Mouse (Mus musculus): ENCODE data around the gene Igf2r. TPM values are rescaled to one million over a fixed set of nuclear protein-coding genes. Genes with fewer than 3 reads are reported as not detected.

The Igf2r gene
- total RNA-seq (2014; fragmentation: Nextera tagmentation) (69.9 and 74.3 TPM in 2 replicates), total RNA-seq (2017) (73.1 and 75.5 TPM in 2 replicates), polyA plus RNA-seq (2012) (15.8 and 20.3 TPM in 2 replicates)

DNA sequence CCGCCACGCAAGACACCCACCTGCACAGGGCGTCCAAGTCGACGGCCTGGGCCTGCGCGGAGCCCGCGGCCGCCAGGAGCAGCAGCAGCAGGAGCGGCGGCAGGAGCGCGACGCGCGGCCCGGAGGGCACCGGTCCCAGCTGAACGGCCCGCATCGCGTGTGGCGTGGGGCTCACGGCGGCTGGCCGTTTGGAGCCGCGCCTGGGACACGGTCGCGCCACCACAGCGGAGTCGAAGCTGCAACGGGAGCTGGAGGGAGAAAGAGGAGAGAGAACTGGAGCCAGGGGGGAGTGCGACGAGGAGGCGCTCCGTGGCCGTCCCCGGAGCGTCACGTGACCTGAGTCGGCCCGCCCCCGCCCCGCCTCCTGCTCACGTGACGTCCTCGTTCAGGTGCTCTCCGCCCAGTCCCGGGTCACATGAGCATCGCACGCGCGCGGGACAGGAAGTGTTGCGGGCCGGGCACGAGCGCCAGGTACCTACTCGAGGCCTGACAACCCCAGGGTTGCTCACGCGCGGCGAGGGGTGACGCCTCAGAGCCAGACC lies at the start of gene Igf2r:
Gene Igf2r (minus strand): TSS at position 285 of the 542 bp plus-strand sequence.
- H3K36me3 ChIP-seq (replicated peaks): peaks cover 79% of the 10 kb centered on the region
- DNase-seq (ENCODE audit: low spot score): peak; percentile 74
- H3K4me3 ChIP-seq (ENCODE audit: low read depth, low read length): peak within 1 kb of the TSS; percentile 85
- peaks cover 17% of the 10 kb centered on the region for H3K9me3 ChIP-seq (replicated peaks)
- no peaks in the 10 kb centered on the region for H3K27me3 ChIP-seq (ENCODE audit: insufficient read depth, low read length)
- TF ChIP-seq TAL1 (conservative IDR thresholded peaks at IDR 0.05; ENCODE audit: low read depth, low read length): no peak
- no peak for TF ChIP-seq GATA1 (IDR thresholded peaks at IDR 0.05; ENCODE audit: borderline replicate concordance, low read length)
- TF ChIP-seq CTCF (IDR thresholded peaks at IDR 0.05; ENCODE audit: low read depth, low read length): no peak
- no peak for TF ChIP-seq POLR2AphosphoS5 (IDR thresholded peaks at IDR 0.05; ENCODE audit: insufficient replicate concordance, low read depth, low read length)
- no peak for TF ChIP-seq GATA2 (IDR thresholded peaks at IDR 0.05; ENCODE audit: borderline replicate concordance, low read depth, low read length)
- peak; percentile 50; the same call in 1 of the 2 replicates for ATAC-seq (ENCODE audit: extremely low read depth, insufficient number of reproducible peaks, low FRiP score, poor library complexity, severe bottlenecking)
- peaks cover 32% of the 10 kb centered on the region for H3K4me1 ChIP-seq (ENCODE audit: insufficient read depth, low read depth, low read length)

- ATAC-seq (ENCODE audit: extremely low read depth, insufficient number of reproducible peaks, low FRiP score, poor library complexity, severe bottlenecking) (peak; percentile 22), DNase-seq (ENCODE audit: low spot score) (no peak)
- H3K27me3 ChIP-seq (ENCODE audit: insufficient read depth, low read length): peaks cover 15% of the 10 kb centered on the region
- peaks cover 13% of the 10 kb centered on the region for H3K4me1 ChIP-seq (ENCODE audit: insufficient read depth, low read depth, low read length)
- H3K9me3 ChIP-seq (replicated peaks): peaks cover 26% of the 10 kb centered on the region
- H3K4me3 ChIP-seq (ENCODE audit: low read depth, low read length): no peak overlapping the region
- TF ChIP-seq POLR2AphosphoS5 (IDR thresholded peaks at IDR 0.05; ENCODE audit: insufficient replicate concordance, low read depth, low read length) (no peak), GATA1 (IDR thresholded peaks at IDR 0.05; ENCODE audit: borderline replicate concordance, low read length) (no peak), GATA2 (IDR thresholded peaks at IDR 0.05; ENCODE audit: borderline replicate concordance, low read depth, low read length) (no peak), TAL1 (conservative IDR thresholded peaks at IDR 0.05; ENCODE audit: low read depth, low read length) (0 out of 2 replicates have a peak, but pooled peaks have one; percentile 16)
- H3K36me3 ChIP-seq (replicated peaks): peaks cover 66% of the 10 kb centered on the region
Measured at GRCm38 (mm10) chr17:12815885-12816284, 46.4 kb upstream of the Igf2r start.

- Histone ChIP-seq H3K36me3 (replicated peaks) (peaks cover 66% of the 10 kb centered on the region), H3K4me1 (ENCODE audit: insufficient read depth, low read depth, low read length) (peaks cover 21% of the 10 kb centered on the region), H3K27me3 (ENCODE audit: insufficient read depth, low read length) (peaks cover 8% of the 10 kb centered on the region), H3K4me3 (ENCODE audit: low read depth, low read length) (no peak overlapping the region), H3K9me3 (replicated peaks) (peaks cover 13% of the 10 kb centered on the region)
- ATAC-seq (ENCODE audit: extremely low read depth, insufficient number of reproducible peaks, low FRiP score, poor library complexity, severe bottlenecking): no peak
- DNase-seq (ENCODE audit: low spot score): no peak
- no peak for TF ChIP-seq GATA1 (IDR thresholded peaks at IDR 0.05; ENCODE audit: borderline replicate concordance, low read length)
- no peak for TF ChIP-seq GATA2 (IDR thresholded peaks at IDR 0.05; ENCODE audit: borderline replicate concordance, low read depth, low read length)
- no peak for TF ChIP-seq TAL1 (conservative IDR thresholded peaks at IDR 0.05; ENCODE audit: low read depth, low read length)
- no peak for TF ChIP-seq CTCF (IDR thresholded peaks at IDR 0.05; ENCODE audit: low read depth, low read length)
- TF ChIP-seq POLR2AphosphoS5 (IDR thresholded peaks at IDR 0.05; ENCODE audit: insufficient replicate concordance, low read depth, low read length): no peak
Measured at GRCm38 (mm10) chr17:12814502-12814901, 45.0 kb upstream of the Igf2r start.

DNA sequence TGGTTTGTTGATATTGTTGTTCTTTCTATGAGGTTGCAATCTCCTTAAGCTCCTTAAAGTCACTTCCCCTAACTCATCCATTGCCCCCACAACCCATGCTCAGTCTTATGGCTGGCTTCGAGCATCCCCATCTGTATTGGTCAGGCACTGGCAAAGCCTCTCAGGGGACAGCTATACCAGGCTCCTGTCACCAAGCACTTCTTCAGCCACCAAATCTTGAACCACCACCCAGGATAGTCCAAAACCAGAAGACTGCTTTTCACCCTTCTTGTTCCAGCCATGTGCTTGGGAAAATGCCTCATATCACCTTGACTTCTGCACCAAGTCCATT lies 41.5 kb upstream of the Igf2r start:
- no peak for TF ChIP-seq GATA2 (IDR thresholded peaks at IDR 0.05; ENCODE audit: borderline replicate concordance, low read depth, low read length)
- TF ChIP-seq GATA1 (IDR thresholded peaks at IDR 0.05; ENCODE audit: borderline replicate concordance, low read length): no peak
- no peak for TF ChIP-seq CTCF (IDR thresholded peaks at IDR 0.05; ENCODE audit: low read depth, low read length)
- TF ChIP-seq POLR2AphosphoS5 (IDR thresholded peaks at IDR 0.05; ENCODE audit: insufficient replicate concordance, low read depth, low read length): no peak
- no peak for TF ChIP-seq TAL1 (conservative IDR thresholded peaks at IDR 0.05; ENCODE audit: low read depth, low read length)
- Histone ChIP-seq H3K4me3 (ENCODE audit: low read depth, low read length) (no peak overlapping the region), H3K4me1 (ENCODE audit: insufficient read depth, low read depth, low read length) (peaks cover 21% of the 10 kb centered on the region), H3K27me3 (ENCODE audit: insufficient read depth, low read length) (no peaks in the 10 kb centered on the region), H3K36me3 (replicated peaks) (peaks cover 55% of the 10 kb centered on the region), H3K9me3 (replicated peaks) (peaks cover 5% of the 10 kb centered on the region; the same call in 1 of the 2 replicates)
- ATAC-seq (ENCODE audit: extremely low read depth, insufficient number of reproducible peaks, low FRiP score, poor library complexity, severe bottlenecking) (no peak), DNase-seq (ENCODE audit: low spot score) (no peak)

DNA sequence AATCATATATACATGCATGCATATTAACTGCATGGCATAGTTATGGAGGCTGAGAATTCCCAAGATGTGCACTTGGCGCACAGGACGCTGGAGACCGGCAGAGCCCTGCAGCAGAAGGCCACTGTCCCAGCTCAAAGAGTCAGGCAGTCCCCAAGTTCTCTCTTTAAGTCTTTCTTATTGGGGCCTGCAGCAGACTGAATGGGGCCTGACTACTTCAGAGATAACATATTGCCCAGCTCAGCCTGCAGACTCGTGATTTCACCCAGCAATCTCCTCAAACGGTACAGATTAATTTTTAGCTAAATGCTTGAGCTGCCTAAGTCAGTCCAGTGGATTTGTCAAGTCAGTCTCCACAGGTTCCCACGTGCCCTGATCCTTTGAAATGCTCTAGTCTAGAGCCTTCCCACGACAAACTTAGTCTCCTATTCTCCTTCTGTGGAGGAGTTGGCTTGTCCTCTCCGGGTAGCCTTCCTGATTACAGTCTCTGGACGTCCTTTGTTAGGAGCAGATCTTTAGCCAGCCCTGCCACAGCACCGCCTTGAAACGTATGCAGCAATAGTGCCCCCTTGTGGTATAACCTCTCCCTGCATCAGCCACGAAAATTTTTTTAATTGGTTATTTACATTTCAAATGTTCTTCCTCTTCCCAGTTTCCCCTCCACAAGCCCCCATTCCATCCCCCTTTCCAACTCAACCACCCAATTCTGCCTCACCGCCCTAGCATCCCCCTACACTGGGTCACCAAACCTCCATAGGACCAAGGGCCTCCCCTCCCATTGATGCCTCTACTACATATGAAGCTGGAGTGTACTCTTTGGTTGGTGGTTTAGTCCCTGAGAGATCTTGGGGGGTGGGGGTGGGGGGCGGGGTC lies 40.9 kb upstream of the Igf2r start:
- Histone ChIP-seq H3K4me1 (ENCODE audit: insufficient read depth, low read depth, low read length) (peaks cover 16% of the 10 kb centered on the region), H3K27me3 (ENCODE audit: insufficient read depth, low read length) (no peaks in the 10 kb centered on the region), H3K36me3 (replicated peaks) (peaks cover 50% of the 10 kb centered on the region), H3K9me3 (replicated peaks) (peaks cover 5% of the 10 kb centered on the region), H3K4me3 (ENCODE audit: low read depth, low read length) (no peak overlapping the region)
- ATAC-seq (ENCODE audit: extremely low read depth, insufficient number of reproducible peaks, low FRiP score, poor library complexity, severe bottlenecking) (peak; percentile 60), DNase-seq (ENCODE audit: low spot score) (no peak)
- TF ChIP-seq CTCF (IDR thresholded peaks at IDR 0.05; ENCODE audit: low read depth, low read length) (peak; percentile 66), POLR2AphosphoS5 (IDR thresholded peaks at IDR 0.05; ENCODE audit: insufficient replicate concordance, low read depth, low read length) (no peak)

- Histone ChIP-seq H3K9me3 (replicated peaks) (peaks cover 3% of the 10 kb centered on the region), H3K27me3 (ENCODE audit: insufficient read depth, low read length) (no peaks in the 10 kb centered on the region), H3K4me1 (ENCODE audit: insufficient read depth, low read depth, low read length) (peaks cover 12% of the 10 kb centered on the region), H3K4me3 (ENCODE audit: low read depth, low read length) (no peak overlapping the region), H3K36me3 (replicated peaks) (peaks cover 45% of the 10 kb centered on the region)
- DNase-seq (ENCODE audit: low spot score): no peak
- TF ChIP-seq GATA1 (IDR thresholded peaks at IDR 0.05; ENCODE audit: borderline replicate concordance, low read length) (no peak), POLR2AphosphoS5 (IDR thresholded peaks at IDR 0.05; ENCODE audit: insufficient replicate concordance, low read depth, low read length) (no peak), CTCF (IDR thresholded peaks at IDR 0.05; ENCODE audit: low read depth, low read length) (no peak), TAL1 (conservative IDR thresholded peaks at IDR 0.05; ENCODE audit: low read depth, low read length) (no peak), GATA2 (IDR thresholded peaks at IDR 0.05; ENCODE audit: borderline replicate concordance, low read depth, low read length) (no peak)
- no peak for ATAC-seq (ENCODE audit: extremely low read depth, insufficient number of reproducible peaks, low FRiP score, poor library complexity, severe bottlenecking)
Measured at GRCm38 (mm10) chr17:12808851-12809250, 39.4 kb upstream of the Igf2r start.

All from G1E (cell line).